Mouse (Mus musculus) monocyte, adult 2 months (primary cell): ENCODE measurements at regions not wholly inside any gene's neighbourhood (a gene's known extent, or its start where the extent isn't known, plus 50 kb on each side); places are given as distances from the start of the nearest gene placed in this dataset.
A peak's percentile ranks its signal among the peaks of the same experiment; 100 is the strongest.

Experiments
- DNase-seq, 2 experiments: peaks; one replicate each; pipeline ENCODE4 v3.0.0; 2022; ENCODE audit warnings: low spot score in 2 of 2, low read depth in 1 of 2

GRCm38 (mm10) chr3:38588966-38589365, 104.3 kb upstream of the Ankrd50 start:
- no peak for DNase-seq

DNA sequence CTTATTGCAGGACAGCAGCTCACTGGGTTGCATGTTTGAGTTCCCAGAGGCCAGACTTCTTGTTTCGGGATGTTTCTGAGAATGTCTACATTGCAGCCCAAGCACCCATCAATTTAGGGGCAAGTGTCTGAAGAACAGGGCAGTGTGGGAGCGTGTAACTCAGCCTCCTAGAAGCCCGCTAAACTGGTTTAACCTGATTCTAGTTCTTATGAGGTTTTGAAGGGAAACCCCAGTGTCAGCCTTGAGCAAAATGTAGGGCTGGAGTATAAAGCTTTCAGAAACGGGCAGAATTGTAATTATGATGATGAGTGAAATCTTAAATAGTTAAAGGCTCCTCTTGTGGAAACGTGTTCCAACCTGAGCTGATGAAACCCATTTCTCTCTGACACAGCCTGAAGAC, 100.9 kb upstream of the Ankrd50 start:
- DNase-seq, result no peak

- no peak for DNase-seq
Measured at GRCm38 (mm10) chr3:38579781-38580180, 95.1 kb upstream of the Ankrd50 start.

DNA sequence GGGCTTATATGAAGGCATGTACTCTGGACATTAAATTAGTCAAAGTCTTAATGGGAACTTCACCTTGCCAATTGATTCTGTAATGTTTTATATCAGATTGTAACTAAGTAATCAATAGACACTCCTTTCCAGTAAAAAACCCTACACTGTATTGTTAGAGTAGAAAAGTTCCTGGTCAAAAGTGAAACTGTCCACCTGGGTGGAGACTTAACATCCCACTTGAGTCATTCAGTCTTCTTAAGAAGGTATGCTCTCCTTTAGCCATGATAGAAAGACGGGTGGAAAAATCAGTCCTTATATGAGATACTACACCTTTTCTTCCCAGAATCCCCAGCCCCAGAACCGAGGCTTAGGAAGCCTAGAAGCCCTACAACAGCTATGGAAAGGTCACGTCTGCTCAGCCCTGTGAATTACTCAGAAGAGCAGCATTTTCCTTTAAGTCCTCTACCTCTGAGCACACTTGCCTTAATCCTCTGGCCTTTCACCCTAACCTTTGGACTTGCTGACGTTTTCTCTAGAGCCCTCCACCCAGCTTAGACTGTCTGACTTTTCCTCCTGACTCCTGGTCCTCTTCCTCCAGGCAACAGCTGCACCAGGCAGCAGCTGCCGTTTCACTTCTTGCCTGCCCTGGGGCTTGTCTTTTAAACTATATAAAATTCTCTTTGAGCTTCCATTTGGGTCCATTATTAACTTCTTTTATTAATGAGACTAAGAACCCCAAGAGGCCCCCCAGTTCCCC, 93.4 kb upstream of the Ankrd50 start:
- DNase-seq, result no peak

DNA sequence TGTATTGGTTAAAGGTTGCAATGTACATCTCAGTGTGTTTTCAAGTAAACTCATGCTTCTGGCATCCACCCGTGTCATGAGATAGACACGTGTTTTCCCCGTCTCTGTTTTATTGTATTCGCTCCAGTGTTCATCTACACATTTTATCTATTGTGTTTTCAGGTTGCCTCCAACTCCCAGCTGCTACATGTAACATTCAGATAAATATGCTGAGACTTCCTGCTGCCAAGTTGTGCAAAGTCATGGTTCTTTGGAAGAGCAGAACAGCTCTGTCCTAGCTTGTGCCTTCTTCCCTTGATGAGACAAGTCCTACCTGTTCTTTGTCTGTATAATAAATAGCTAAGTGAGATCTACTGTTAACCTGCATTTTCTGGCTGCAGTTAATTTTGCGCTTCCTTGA, 89.0 kb upstream of the Ankrd50 start:
- no peak for DNase-seq

GRCm38 (mm10) chr3:38572159-38572558, 87.5 kb upstream of the Ankrd50 start:
- DNase-seq, result no peak

- DNase-seq, result no peak
Measured at GRCm38 (mm10) chr3:38571224-38571623, 86.6 kb upstream of the Ankrd50 start.

DNA sequence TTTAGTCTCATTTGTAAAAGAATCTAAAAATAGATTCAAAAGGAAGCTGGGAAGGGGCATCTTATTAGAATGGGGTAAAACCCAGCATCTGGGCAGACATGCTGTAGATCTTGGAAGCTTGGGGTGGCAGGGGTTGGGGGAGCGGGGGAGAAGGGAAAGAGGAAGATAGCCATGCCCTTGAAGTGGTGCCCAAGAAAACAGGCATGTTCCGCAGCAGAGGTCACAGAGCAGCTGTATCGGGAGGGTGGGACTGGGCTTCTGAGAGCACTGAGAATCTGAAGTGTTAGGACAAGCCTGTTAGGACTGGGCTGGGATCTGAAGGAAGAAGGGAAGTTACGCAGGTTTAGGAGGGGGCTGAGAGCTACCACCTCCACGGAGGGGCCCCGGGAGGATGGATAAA, 84.4 kb upstream of the Ankrd50 start:
- no peak for DNase-seq

DNA sequence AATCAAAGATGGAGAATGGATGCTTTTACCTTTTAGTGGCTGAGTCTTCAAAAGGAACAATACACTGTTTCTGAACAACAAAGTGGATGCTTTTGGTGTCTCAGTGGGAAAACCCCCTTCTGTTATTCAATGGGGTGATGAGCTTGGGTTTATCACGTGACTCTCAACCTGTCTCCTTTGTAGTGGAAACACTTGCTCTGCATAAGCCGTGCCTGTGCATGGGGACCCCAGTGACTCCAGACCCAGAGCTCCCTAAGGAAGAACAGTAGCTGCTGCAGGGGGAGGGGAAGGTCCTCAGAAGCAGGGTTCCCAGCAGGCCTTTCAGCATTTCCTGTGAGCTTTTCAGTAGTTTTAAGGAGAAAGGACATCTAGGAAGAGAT, 83.9 kb upstream of the Ankrd50 start:
- no peak for DNase-seq

- DNase-seq, result no peak
Measured at GRCm38 (mm10) chr3:38567946-38568595, 83.4 kb upstream of the Ankrd50 start.

DNA sequence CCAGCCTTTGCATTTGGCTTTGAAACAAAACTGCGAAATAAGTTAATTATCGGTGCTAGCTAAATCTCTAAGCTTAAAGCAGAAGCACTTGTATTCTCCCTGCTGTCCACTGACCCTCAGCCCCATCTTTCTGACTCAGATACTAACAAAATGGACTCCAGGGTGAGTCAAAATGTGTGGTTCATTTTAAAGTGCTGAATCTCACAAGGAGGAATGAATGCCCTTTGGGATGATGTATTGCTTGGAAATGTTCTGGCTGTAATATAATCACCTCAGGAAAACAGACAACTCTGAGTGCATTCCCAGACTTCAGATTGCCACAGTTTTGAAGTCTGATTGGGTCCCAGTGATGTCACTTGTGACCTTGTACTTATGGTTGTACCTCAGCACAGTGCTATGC, 81.9 kb upstream of the Ankrd50 start:
- no peak for DNase-seq

- peak in 1 of 2 experiments; percentile 2 for DNase-seq
Measured at GRCm38 (mm10) chr3:38564844-38565243, 80.2 kb upstream of the Ankrd50 start.

GRCm38 (mm10) chr3:38564364-38564763, 79.7 kb upstream of the Ankrd50 start:
- no peak for DNase-seq

- no peak for DNase-seq
Measured at GRCm38 (mm10) chr3:38561186-38561585, 76.5 kb upstream of the Ankrd50 start.

DNA sequence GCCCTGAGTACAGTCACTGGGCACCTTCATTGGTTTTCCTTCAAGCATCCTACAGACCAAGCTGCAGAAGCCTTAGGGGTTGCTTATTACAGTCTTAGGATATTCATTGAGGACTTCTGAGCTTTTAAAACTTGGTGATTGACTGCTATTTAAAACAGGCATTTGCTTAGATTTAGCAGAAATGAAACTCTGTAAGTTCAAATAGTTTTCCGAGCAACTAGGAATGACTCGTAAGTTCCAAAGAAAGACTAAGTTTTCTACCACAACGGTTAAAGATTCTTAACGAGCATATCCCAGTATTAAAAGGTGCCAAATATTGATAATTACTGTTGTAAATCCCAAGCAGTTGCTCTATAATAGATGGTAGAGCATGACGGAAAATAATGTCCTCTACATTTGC, 71.3 kb upstream of the Ankrd50 start:
- DNase-seq, result no peak

DNA sequence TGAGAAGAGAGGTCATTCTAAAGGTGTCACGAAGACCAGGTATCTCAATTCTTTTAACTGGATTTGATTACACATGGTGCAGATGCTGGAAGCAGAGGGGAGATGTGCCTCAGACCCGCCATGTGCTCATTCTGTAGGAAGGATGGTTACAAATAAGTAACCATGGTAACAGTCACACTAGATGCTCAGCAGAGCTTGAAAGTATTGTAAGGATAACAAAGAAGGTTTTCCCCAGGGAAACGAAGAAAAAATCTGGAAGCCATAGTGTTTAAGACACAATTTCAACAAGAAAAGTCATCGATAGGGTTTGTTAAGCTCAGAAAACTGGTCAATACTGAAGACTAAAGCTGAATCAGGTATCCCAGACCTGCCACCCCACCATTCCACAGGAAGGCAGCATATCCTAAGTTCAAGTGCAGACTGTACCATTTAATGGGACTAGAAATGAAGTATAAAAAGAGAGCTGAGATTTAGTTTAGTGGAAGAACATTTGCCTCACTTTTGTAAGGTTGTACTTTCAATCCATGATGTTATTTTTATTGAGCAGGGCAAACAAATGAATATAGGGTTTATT, 68.9 kb upstream of the Ankrd50 start:
- DNase-seq, result no peak

DNA sequence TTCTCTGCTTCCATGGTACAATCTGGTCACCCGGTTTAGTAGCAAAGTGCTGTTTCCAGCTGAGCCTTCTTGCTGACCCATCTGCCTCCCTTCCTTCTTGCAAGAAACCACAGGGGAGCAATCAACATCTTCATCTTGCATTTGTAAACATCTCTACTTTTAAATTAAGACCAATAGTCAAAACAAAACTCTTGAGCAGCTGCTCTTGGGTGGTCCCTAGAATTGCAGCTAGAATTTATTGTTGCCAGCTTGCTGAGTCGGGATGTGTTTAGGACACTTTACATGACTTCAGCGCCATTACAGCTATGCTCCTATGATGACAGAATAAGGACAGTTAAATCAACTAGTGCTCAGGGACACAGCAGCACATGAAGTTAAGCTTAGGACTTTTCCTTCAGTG, 62.4 kb upstream of the Ankrd50 start:
- DNase-seq, result no peak

DNA sequence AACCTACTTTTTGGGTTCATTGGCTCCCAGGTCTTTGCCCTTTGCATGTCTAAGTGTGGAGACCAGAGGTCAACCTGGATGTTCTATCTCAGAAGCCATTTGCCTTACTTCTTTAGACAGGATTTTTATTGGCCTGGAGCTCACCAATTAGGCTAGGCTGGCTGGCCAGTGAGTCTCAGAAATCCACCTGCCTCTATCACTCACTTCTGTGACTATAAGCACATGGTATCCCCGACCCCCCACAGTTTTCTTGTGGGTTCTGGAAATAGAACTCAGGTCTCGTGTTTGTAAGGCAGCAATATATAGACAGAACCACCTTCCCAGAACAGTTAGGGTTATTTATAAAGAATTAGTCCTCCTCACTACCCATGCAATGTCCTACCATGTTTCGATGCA, 60.9 kb upstream of the Ankrd50 start:
- DNase-seq, result no peak

- no peak for DNase-seq
Measured at GRCm38 (mm10) chr3:38544718-38545500, 60.3 kb upstream of the Ankrd50 start.

- no peak for DNase-seq
Measured at GRCm38 (mm10) chr3:38543816-38544215, 59.2 kb upstream of the Ankrd50 start.

GRCm38 (mm10) chr3:38541296-38541695, 56.7 kb upstream of the Ankrd50 start:
- no peak for DNase-seq

DNA sequence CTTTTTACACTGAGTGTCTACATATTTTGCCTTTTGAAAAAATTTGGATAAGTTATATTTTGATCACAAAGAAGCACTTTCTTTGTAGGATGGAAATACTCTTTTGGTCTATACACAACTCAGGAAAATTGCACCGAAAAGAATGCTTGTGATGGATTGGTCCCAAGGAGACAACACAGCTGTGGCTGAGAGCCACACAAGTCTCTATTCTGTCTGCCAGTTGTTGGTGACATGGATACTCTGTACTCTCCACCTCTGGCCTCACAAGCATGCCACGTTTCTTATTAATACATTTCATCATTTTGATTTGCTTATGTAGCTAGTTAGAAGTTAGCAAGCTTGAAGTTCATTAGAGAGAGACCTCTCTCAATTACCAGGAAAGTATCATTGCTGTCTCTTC, 53.7 kb upstream of the Ankrd50 start:
- no peak for DNase-seq
